Mouse (Mus musculus) embryonic fibroblast, embryonic 13.5 days (primary cell): Measurements from ENCODE around the gene Znrf3. TPM values are rescaled to one million over a fixed set of nuclear protein-coding genes. Genes with fewer than 3 reads are reported as not detected.

Experiments used
- H3K27ac ChIP-seq: 2 replicates; pipeline ENCODE4 v1.5.1; 2012; ENCODE audit warnings: low read length, control low read depth, inconsistent platforms; ENCODE audit not compliant: insufficient read depth
- H3K4me1 ChIP-seq: 2 replicates; pipeline ENCODE4 v1.6.1; 2011; ENCODE audit warnings: low read length; ENCODE audit not compliant: control insufficient read depth, insufficient read depth
- H3K4me3 ChIP-seq: 2 replicates; pipeline ENCODE4 v1.5.1; 2011; ENCODE audit warnings: mild to moderate bottlenecking, control low read depth, low read length; ENCODE audit not compliant: insufficient read depth
- CTCF ChIP-seq: IDR thresholded peaks from 2 replicates; pipeline ENCODE4 v1.5.1; 2011; ENCODE audit warnings: mild to moderate bottlenecking, control low read depth, low read length, moderate library complexity, borderline replicate concordance; ENCODE audit not compliant: insufficient read depth
- POLR2A ChIP-seq: IDR thresholded peaks from 2 replicates; pipeline ENCODE4 v1.6.1; 2011; ENCODE audit warnings: low read depth, mild to moderate bottlenecking, control low read depth, low read length, moderate library complexity
- polyA plus RNA-seq: library from polyadenylated mRNA; stranded (reverse); fragments of >200 nt; gene quantifications from 2 replicates; pipeline ENCODE4 v1.2.4, GENCODE M21; 2011; ENCODE audit warnings: low read depth; ENCODE audit not compliant: missing spikeins, insufficient read length

Gene Znrf3
- polyA plus RNA-seq, 1 experiment, result 6.7 TPM

DNA sequence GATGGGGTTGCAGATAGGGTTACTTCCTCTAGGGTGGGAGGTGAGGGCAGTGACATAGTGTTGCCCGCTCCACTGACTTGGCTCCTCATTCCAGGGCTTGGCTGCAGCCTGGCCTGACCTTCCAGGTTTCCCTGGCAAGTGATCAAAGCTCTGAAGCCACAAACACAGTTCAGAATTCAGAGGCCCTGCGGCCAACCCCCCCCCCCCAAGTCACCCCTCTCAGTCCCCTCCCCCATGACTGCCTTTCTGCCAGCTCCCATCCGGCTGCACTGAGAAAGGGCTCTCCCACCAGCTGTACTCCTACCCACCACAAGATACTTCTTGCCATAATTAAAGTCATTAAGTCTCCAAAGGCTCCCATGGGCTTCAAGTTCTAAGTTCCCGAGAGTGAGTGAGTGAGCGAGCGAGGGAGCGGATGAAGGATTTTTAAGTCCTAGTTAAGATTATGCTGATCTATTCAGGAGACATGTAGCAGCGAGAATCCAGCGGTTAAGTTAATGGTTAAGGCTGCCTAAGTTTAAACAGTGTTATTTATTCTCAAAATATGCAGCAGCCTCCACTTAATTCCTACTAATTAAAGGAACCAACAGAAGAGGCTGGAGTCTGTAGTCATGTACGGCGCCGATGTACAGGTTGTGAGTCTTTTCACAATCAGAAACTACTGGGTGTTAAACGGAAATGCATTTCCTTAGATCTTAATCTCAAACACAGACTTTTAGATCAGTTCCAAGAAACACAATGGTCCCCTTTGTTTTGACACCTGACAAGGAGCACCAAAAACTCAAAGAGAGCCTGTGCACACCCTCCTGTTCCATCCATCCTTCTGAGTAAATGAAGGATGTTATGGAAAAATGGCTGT, 147.3 kb downstream of the Znrf3 start:
- Histone ChIP-seq H3K4me1 (peaks cover 30% of the 10 kb centered on the region), H3K4me3 (no peak overlapping the region), H3K27ac (no peak overlapping the region)
- TF ChIP-seq POLR2A (no peak), CTCF (no peak)

DNA sequence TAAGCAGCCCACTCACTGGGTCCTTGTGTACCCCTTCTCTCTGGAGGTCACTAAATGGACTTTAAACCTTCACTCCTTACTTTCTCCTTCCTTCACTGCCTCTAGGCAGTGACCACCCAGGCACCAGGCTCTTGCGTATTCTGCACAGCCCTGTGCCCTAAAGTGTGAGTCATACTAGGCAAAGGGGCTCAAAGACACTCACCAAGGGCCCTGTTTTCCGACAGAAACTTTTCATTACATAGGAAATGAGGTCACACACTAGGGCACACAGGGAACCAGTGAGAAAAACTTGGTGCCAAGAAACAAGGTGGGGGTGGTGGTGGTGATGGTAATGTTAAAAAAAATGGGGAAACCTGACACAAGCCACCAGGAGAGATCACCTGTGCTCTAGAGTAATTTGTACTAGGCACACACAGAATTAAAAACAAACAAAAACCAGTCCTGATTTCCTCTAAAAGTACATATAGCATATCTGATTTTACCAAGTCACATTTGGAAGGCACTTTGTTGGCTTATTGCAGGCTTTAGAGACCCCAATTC, 148.0 kb downstream of the Znrf3 start:
- peaks cover 30% of the 10 kb centered on the region for H3K4me1 ChIP-seq
- TF ChIP-seq POLR2A (no peak), CTCF (no peak)
- H3K4me3 ChIP-seq, result no peak overlapping the region
- H3K27ac ChIP-seq, result no peak overlapping the region

DNA sequence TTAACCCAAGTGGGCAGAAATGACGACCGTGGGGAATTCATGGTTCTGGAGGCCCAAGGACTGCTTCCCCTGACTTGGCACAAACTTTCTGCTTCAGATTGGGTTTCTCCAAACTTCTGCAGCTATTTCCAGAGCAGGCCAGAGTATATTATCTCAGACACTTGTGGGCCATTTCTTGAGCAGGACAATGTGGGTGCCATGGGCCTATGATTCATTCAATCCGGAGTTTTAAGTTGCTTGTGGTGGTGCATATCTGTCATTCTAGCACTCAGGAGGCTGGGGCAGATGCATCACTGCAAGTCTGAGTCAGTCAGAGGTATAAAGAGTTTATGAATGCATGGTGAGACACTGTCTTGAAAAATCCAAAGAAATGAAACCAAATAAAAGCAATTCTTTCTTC, 149.8 kb downstream of the Znrf3 start:
- peaks cover 32% of the 10 kb centered on the region for H3K4me1 ChIP-seq
- no peak overlapping the region for H3K4me3 ChIP-seq
- H3K27ac ChIP-seq, result no peak overlapping the region
- TF ChIP-seq CTCF (no peak), POLR2A (no peak)

DNA sequence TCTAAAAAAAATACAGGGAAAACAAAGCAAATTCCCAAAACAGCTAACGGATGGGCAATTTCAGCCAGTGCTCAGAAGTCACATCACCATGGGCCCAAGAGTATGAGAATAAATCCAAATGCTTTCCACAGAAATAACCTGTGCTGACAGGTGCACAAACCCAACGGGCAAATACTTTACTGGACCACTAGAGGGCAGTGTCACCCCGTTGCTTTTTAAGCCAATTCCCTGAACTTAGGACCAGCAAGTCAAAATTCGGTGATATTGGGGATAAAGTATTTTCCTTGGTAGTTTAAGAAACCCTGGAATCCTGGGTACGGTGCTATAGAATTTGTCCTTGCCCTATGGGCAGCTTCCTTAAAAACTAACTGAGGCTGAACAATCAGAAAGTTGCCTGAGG, 154.0 kb downstream of the Znrf3 start:
- no peak overlapping the region for H3K27ac ChIP-seq
- peak; percentile 37; the same call in 1 of the 2 replicates for TF ChIP-seq CTCF
- TF ChIP-seq POLR2A, result no peak
- H3K4me1 ChIP-seq, result peaks cover 21% of the 10 kb centered on the region
- H3K4me3 ChIP-seq, result no peak overlapping the region

DNA sequence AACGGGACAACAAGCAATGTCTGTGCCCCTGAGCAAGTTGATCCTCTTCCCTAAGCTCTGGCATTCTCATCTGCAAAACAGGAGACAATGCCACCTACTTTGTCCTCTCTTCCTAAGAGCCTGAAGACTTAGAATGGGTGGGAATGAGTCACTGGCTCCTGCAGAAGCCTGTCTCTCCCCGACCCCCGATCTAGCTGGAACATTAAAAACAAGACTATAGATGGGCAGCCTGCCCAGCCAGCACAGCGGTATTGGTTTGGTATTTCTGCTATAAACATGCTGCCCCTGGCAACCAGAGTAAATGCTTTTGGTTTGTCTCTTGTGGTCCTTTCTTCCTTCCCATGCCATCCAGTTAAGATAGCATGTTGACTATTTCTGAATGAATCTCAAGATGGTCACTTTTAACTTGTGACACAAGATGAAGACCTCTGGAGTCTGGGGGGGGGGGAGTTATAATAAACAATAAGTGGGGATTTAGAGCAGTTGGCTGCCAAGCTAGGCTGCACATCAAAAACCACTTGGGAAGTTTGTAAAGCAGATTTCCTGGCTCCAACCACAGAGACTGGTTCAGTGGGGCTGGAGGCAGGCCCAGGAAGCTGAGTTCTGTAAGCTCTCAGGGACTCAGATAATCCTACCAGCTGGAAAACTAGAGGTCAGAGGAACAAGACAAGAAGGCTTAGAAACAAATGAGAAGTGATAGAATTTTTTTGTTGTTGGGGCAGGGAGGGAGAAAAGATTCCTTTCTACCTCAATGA, 154.6 kb downstream of the Znrf3 start:
- Histone ChIP-seq H3K4me1 (peaks cover 14% of the 10 kb centered on the region), H3K4me3 (no peak overlapping the region), H3K27ac (no peak overlapping the region)
- no peak for TF ChIP-seq POLR2A
- no peak for TF ChIP-seq CTCF

DNA sequence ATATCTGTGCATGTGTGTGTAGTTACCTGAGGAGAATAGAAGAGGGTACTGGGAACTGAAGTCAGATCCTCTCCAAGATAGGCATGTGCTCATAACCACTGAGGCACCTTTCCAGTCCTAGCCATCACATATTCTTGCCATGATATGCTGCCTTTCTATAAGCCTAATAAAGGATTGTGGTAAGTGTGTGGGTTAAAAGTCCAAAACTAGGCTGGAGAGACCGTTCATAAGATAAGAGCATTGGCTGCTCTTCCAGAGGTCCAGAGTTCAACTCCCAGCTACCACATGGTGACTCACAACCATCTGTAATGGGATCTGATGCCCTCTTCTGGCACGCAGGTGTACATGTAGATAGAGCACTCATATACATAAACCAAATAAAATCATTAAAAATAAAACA, 160.7 kb downstream of the Znrf3 start:
- TF ChIP-seq POLR2A, result no peak
- TF ChIP-seq CTCF, result no peak
- H3K4me3 ChIP-seq, result no peak overlapping the region
- peaks cover 5% of the 10 kb centered on the region; the same call in 1 of the 2 replicates for H3K4me1 ChIP-seq
- no peak overlapping the region for H3K27ac ChIP-seq

DNA sequence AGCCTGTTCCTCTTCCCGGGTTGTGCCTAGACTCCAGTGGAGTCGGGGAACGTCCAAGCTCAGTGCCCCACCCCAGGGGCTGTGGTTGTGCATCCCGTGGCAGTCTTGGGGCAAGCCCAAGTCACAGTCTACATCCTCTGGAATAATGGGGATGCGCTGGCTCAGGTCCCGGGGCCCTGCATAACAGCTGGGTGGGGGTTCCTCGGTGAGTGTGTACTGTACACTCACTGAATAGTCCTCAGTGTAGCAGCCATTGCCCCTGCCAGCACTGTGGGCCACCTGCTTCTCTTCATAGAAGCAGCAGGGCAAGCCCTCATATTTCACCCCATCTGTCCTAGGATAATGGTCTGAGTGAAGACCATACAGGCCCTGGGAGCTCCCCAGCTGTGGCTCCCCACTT, 163.7 kb downstream of the Znrf3 start:
- TF ChIP-seq POLR2A, result no peak
- TF ChIP-seq CTCF, result no peak
- H3K27ac ChIP-seq, result no peak overlapping the region
- no peaks in the 10 kb centered on the region for H3K4me1 ChIP-seq
- H3K4me3 ChIP-seq, result no peak overlapping the region

DNA sequence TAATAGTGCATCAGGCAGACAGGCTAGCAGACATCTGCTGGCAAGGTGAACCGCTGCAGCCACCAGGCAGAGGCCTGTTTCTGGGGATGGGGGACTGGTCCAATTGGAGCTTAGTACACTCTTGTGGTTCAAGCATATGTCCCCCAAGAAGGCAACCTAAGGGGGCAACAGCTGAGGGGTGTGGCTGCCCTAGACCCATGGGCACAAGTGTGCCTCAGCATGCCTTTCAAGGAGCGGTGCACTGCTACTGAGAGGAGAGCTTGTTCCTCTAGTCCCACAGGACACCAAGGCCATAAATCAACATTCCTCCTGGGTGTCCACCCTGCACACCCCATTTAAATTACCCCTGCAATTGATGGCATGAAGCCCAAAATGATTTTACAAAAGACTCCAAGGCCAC, 166.2 kb downstream of the Znrf3 start:
- no peak for TF ChIP-seq CTCF
- TF ChIP-seq POLR2A, result no peak
- no peaks in the 10 kb centered on the region for H3K4me1 ChIP-seq
- no peak overlapping the region for H3K27ac ChIP-seq
- no peak overlapping the region for H3K4me3 ChIP-seq

DNA sequence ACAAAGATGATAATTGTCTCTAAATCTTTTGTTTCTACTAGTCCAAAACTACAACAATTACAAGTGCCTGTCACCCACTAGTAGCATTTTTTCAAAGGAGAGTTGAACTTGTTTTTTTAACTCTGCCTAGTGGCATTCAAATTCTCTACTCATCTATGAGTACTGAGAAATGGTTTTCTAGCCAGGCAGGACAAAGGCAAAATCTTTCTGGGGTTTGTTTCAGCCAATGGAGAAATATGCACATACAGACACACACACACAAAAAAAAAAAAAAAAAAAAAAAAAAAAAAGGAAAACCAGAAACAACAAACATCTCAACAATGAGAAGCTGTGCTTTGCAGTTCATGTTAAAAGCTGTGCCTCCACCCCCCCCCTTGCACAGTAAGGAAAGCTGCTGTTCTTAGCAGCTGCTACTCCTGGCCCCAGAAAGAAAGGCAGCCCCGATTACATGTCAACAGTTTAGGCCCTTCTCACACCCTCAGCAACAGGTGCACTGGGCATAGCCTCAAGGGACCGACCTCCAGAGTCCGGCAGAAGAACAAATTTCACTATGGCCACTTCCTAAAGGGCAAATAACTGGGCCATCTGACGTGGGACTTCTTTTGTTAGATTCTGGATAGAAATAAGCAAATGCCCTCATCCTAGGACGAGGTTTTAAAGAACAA, 167.2 kb downstream of the Znrf3 start:
- H3K4me1 ChIP-seq, result no peaks in the 10 kb centered on the region
- no peak overlapping the region for H3K27ac ChIP-seq
- TF ChIP-seq POLR2A (no peak), CTCF (no peak)
- H3K4me3 ChIP-seq, result no peak overlapping the region

DNA sequence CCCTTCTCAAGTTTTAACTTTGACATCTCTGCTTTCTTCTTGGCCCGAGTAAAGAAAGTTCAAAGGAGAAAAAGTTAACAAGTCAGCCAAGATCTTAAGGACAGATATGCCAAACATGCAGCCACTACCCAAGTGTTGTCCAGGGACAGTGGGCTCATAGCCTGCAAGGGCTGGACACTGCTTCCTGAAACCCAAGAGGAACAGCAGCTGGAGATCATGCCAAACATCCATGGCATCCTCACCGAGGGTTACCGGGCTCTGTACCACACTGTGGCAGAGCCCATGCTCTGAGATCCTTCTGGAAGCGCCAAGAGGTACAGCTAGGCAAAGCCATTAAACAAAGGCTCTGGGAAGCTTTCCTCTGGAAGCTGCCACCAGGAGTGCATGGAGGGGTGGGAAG, 169.4 kb downstream of the Znrf3 start:
- H3K4me1 ChIP-seq, result peaks cover 2% of the 10 kb centered on the region; the same call in 1 of the 2 replicates
- no peak overlapping the region for H3K27ac ChIP-seq
- no peak for TF ChIP-seq CTCF
- no peak for TF ChIP-seq POLR2A
- no peak overlapping the region for H3K4me3 ChIP-seq
